8 mouse cellular contexts compared by ENCODE assay signal in the genomic region with DNA sequence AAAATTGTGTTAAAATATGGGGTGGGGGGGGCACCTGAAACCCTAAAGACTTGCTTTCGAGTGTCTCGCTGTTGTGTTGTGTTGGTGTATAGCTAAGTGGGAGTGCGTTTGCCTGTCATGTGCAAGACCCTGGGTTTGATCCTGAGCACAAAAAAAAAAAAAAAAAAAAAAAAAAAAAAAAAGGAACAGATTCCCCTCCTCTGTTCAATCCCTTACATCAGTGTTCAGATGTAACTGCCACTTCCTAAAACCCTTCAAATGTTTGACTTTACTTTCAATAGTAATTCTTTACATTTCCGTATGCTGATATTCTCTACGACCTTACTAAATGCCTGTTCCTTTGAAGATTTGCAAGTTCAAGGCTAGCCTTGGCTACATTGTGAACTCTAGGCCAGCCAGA. TPM values are rescaled to one million over a fixed set of nuclear protein-coding genes. Genes with fewer than 3 reads are reported as not detected.
DNase-seq lines count a peak whose midpoint lies in the region; ATAC-seq and TF ChIP-seq lines count a peak whose summit lies in the region.

No protein-coding gene starts in this region.

- peak overlapping the region; percentile 94 to 100; a peak in 3 of 4 replicates for H3K4me3 ChIP-seq in heart, embryonic 14.5 days (ENCODE audit: control insufficient read depth in 1 of 2, insufficient read depth in 1 of 2, low read depth in 1 of 2, low read length in 2 of 2)
- peak overlapping the region; percentile 70 to 78 for H3K4me3 ChIP-seq in MEL (ENCODE audit: control insufficient read depth in 1 of 2, insufficient read depth in 1 of 2, low read depth in 2 of 2, low read length in 2 of 2)
- H3K4me3 ChIP-seq in hindbrain, embryonic 11.5 days (ENCODE audit: low read depth, low read length), result peak overlapping the region; percentile 89
- H3K4me3 ChIP-seq in midbrain, embryonic 11.5 days (ENCODE audit: low read depth, low read length), result peak overlapping the region; percentile 87

- ATAC-seq in heart, embryonic 14.5 days (ENCODE audit: insufficient number of reproducible peaks, insufficient read depth, low FRiP score, low read depth), result no peak
- no peak for ATAC-seq in hindbrain, embryonic 11.5 days (ENCODE audit: low FRiP score)
- ATAC-seq in midbrain, embryonic 11.5 days (ENCODE audit: low FRiP score), result no peak
- ATAC-seq in activated CD4-positive, CD25-positive, alpha-beta regulatory T cell, adult 4 months, result no peak

- no peak for DNase-seq in heart, adult 8-10 months (ENCODE audit: low spot score)
- no peak for DNase-seq in MEL (ENCODE audit: low read depth, low spot score)
- no peak for DNase-seq in hindbrain, embryonic 11.5 days (ENCODE audit: low spot score)
- DNase-seq in midbrain, embryonic 11.5 days (ENCODE audit: low spot score, missing footprints), result no peak
- DNase-seq in frontal cortex, postnatal 14 days (ENCODE audit: low spot score in 2 of 2), result no peak
- DNase-seq in urinary bladder, postnatal 4 days (ENCODE audit: low spot score in 2 of 2), result no peak

- H3K9ac ChIP-seq in heart, embryonic 14.5 days (ENCODE audit: low read length), result peak overlapping the region; percentile 89
- H3K9ac ChIP-seq in MEL (ENCODE audit: control insufficient read depth, low read depth, low read length, poor library complexity, severe bottlenecking), result peak overlapping the region; percentile 55
- H3K9ac ChIP-seq in hindbrain, embryonic 11.5 days (ENCODE audit: low read depth, low read length), result peak overlapping the region; percentile 74; the same call in 1 of the 2 replicates
- peak overlapping the region; percentile 82; the same call in 1 of the 2 replicates for H3K9ac ChIP-seq in midbrain, embryonic 11.5 days (ENCODE audit: low read length)

- no peaks in the 10 kb centered on the region for H3K27me3 ChIP-seq in heart, embryonic 14.5 days (ENCODE audit: control insufficient read depth, insufficient read depth, low read length)
- no peaks in the 10 kb centered on the region for H3K27me3 ChIP-seq in MEL (ENCODE audit: control insufficient read depth in 1 of 2, insufficient read depth in 2 of 2, low read length in 2 of 2)
- no peaks in the 10 kb centered on the region for H3K27me3 ChIP-seq in hindbrain, embryonic 11.5 days (ENCODE audit: control insufficient read depth, insufficient read depth, low read length)
- no peaks in the 10 kb centered on the region for H3K27me3 ChIP-seq in midbrain, embryonic 11.5 days (ENCODE audit: control insufficient read depth, insufficient read depth, low read length)

- 81% methylated on average over 5 of the region's 5 CpGs for WGBS in heart, embryonic 14.5 days
- 82% methylated on average over 5 of the region's 5 CpGs for WGBS in hindbrain, embryonic 11.5 days
- WGBS in midbrain, embryonic 11.5 days, result 73% methylated on average over 5 of the region's 5 CpGs

- peak overlapping the region; percentile 71 for H3K4me2 ChIP-seq in heart, embryonic 14.5 days (ENCODE audit: low read length)
- H3K4me2 ChIP-seq in hindbrain, embryonic 11.5 days (replicated peaks; ENCODE audit: low read depth, low read length), result peak overlapping the region; percentile 45
- H3K4me2 ChIP-seq in midbrain, embryonic 11.5 days, result peak overlapping the region; percentile 67

- TF ChIP-seq CTCF in MEL (IDR thresholded peaks at IDR 0.05 in 2 of 3, conservative IDR thresholded peaks at IDR 0.05 in 1 of 3; ENCODE audit: control insufficient read depth in 1 of 3, insufficient read depth in 1 of 3, low read depth in 2 of 3, low read length in 3 of 3, poor library complexity in 1 of 3, severe bottlenecking in 1 of 3), result no peak

- H3K36me3 ChIP-seq in heart, embryonic 14.5 days (ENCODE audit: control insufficient read depth, insufficient read depth, low read length), result peaks cover 19% of the 10 kb centered on the region
- peaks cover 0 to 23% of the 10 kb centered on the region in 2 experiments for H3K36me3 ChIP-seq in MEL (ENCODE audit: control insufficient read depth in 1 of 2, insufficient read depth in 2 of 2, low read length in 2 of 2)
- H3K36me3 ChIP-seq in hindbrain, embryonic 11.5 days (ENCODE audit: control insufficient read depth, insufficient read depth, low read length), result no peaks in the 10 kb centered on the region
- H3K36me3 ChIP-seq in midbrain, embryonic 11.5 days (ENCODE audit: control insufficient read depth, insufficient read depth, low read length), result no peaks in the 10 kb centered on the region

- H3K4me1 ChIP-seq in heart, embryonic 14.5 days (ENCODE audit: control insufficient read depth in 2 of 2, insufficient read depth in 2 of 2, low read length in 2 of 2), result peaks cover 2 to 10% of the 10 kb centered on the region in 2 experiments; a peak in 3 of 4 replicates
- peaks cover 6 to 14% of the 10 kb centered on the region in 2 experiments for H3K4me1 ChIP-seq in MEL (ENCODE audit: control insufficient read depth in 1 of 2, insufficient read depth in 2 of 2, low read length in 2 of 2)
- H3K4me1 ChIP-seq in hindbrain, embryonic 11.5 days (replicated peaks; ENCODE audit: control insufficient read depth, insufficient read depth, low read length), result no peaks in the 10 kb centered on the region
- H3K4me1 ChIP-seq in midbrain, embryonic 11.5 days (ENCODE audit: control insufficient read depth, insufficient read depth, low read length), result peaks cover 9% of the 10 kb centered on the region; the same call in 1 of the 2 replicates

- no peak for TF ChIP-seq POLR2A in MEL (IDR thresholded peaks at IDR 0.05; ENCODE audit: control insufficient read depth in 1 of 2, insufficient read depth in 1 of 2, low read depth in 1 of 2, low read length in 2 of 2, poor library complexity in 1 of 2)

- no peak overlapping the region for H3K27ac ChIP-seq in heart, embryonic 14.5 days (replicated peaks in 1 of 2; ENCODE audit: control insufficient read depth in 1 of 2, insufficient read depth in 1 of 2, low read depth in 2 of 2, low read length in 2 of 2)
- H3K27ac ChIP-seq in MEL (ENCODE audit: control insufficient read depth, low read depth, low read length), result no peak overlapping the region
- no peak overlapping the region for H3K27ac ChIP-seq in hindbrain, embryonic 11.5 days (ENCODE audit: low read depth, low read length)
- H3K27ac ChIP-seq in midbrain, embryonic 11.5 days (ENCODE audit: low read depth, low read length), result no peak overlapping the region

- no peaks in the 10 kb centered on the region for H3K9me3 ChIP-seq in heart, embryonic 14.5 days (ENCODE audit: control insufficient read depth, low read length)
- H3K9me3 ChIP-seq in MEL (replicated peaks; ENCODE audit: insufficient read depth, low read length), result no peaks in the 10 kb centered on the region
- no peaks in the 10 kb centered on the region for H3K9me3 ChIP-seq in hindbrain, embryonic 11.5 days (ENCODE audit: control insufficient read depth, low read length)
- H3K9me3 ChIP-seq in midbrain, embryonic 11.5 days (ENCODE audit: control insufficient read depth, low read length), result no peaks in the 10 kb centered on the region

- TF ChIP-seq EP300 in MEL (IDR thresholded peaks at IDR 0.05; ENCODE audit: low read depth in 1 of 2, low read length in 2 of 2), result no peak

- peaks cover 31% of the 10 kb centered on the region for H3K79me2 ChIP-seq in MEL (ENCODE audit: control insufficient read depth, insufficient read depth, low read length, poor library complexity)

- TF ChIP-seq RAD21 in MEL (IDR thresholded peaks at IDR 0.05; ENCODE audit: low read depth, low read length), result no peak

TF ChIP-seq in MEL, 35 proteins besides CTCF, POLR2A, EP300 and RAD21 (continues in another document):
- TF ChIP-seq CHD1 (IDR thresholded peaks at IDR 0.05; ENCODE audit: low read depth, low read length), result 0 out of 2 replicates have a peak, but pooled peaks have one; percentile 37
- no peak for TF ChIP-seq TAL1 (IDR thresholded peaks at IDR 0.05; ENCODE audit: low read length)
- TF ChIP-seq SIN3A (IDR thresholded peaks at IDR 0.05; ENCODE audit: low read length), result no peak
- TF ChIP-seq BHLHE40 (IDR thresholded peaks at IDR 0.05; ENCODE audit: borderline replicate concordance, low read depth, low read length), result no peak
- no peak for TF ChIP-seq MYC (IDR thresholded peaks at IDR 0.05; ENCODE audit: low read depth, low read length)
- no peak for TF ChIP-seq ETS1 (IDR thresholded peaks at IDR 0.05; ENCODE audit: low read depth, low read length)
- TF ChIP-seq E2F4 (IDR thresholded peaks at IDR 0.05; ENCODE audit: borderline replicate concordance, low read depth, low read length), result no peak
- TF ChIP-seq MAX (IDR thresholded peaks at IDR 0.05; ENCODE audit: low read length), result no peak
- TF ChIP-seq MAFK (IDR thresholded peaks at IDR 0.05; ENCODE audit: borderline replicate concordance, low read depth, low read length), result no peak
- no peak for TF ChIP-seq ZMIZ1 (IDR thresholded peaks at IDR 0.05; ENCODE audit: low read depth, low read length)
- no peak for TF ChIP-seq NRF1 (IDR thresholded peaks at IDR 0.05; ENCODE audit: insufficient read depth, low read depth, low read length, poor library complexity, severe bottlenecking)
- TF ChIP-seq TCF12 (IDR thresholded peaks at IDR 0.05; ENCODE audit: low read depth, low read length), result no peak
- peak; percentile 28; the same call in 1 of the 2 replicates for TF ChIP-seq ZNF384 (IDR thresholded peaks at IDR 0.05; ENCODE audit: low read depth, low read length)

RNA-seq across cellular contexts. Expression of gene Mfap3, which starts 0.8 kb away (rescaled TPM):
- polyA plus RNA-seq in heart, embryonic 14.5 days (2014; fragmentation: Nextera tagmentation; extraction: Ambion mirVana), result 32.7 and 33.6 TPM in 2 replicates
- 10 to 100 TPM in 3 of 4 experiments, 1 to 10 TPM in 1; 9.7 to 13.1 (median 11.2) TPM for total RNA-seq in heart, adult 8-10 months (2022)
- 18.6 and 21.2 TPM in 2 replicates for total RNA-seq in MEL (2012; rRNA removed)
- polyA plus RNA-seq in MEL (2012; ENCODE audit: insufficient read depth in 1 of 2, insufficient read length in 2 of 2, low read depth in 1 of 2, low replicate concordance in 2 of 2, missing spikeins in 1 of 2), result 10 to 100 TPM in 1 of 2 experiments, not detected in 1; 22.7 TPM
- 50.7 and 59.5 TPM in 2 replicates for polyA plus RNA-seq in hindbrain, embryonic 11.5 days (2014; fragmentation: Nextera tagmentation; extraction: Ambion mirVana)
- polyA plus RNA-seq in midbrain, embryonic 11.5 days (2014; fragmentation: Nextera tagmentation; extraction: Ambion mirVana), result 61.9 and 66.0 TPM in 2 replicates
- polyA plus RNA-seq in activated CD4-positive, CD25-positive, alpha-beta regulatory T cell, adult 4 months (2017; shearing (Covaris generic)), result 10 to 100 TPM; 32.1 to 36.8 TPM

RNA-seq across cellular contexts. Expression of gene Fam114a2, which starts 0.9 kb away (rescaled TPM):
- 37.1 and 47.0 TPM in 2 replicates for polyA plus RNA-seq in heart, embryonic 14.5 days (2014; fragmentation: Nextera tagmentation; extraction: Ambion mirVana)
- total RNA-seq in heart, adult 8-10 months (2022), result 10 to 100 TPM; 42.2 to 45.8 (median 44.2) TPM
- 39.5 and 40.7 TPM in 2 replicates for total RNA-seq in MEL (2012; rRNA removed)
- polyA plus RNA-seq in MEL (2012; ENCODE audit: insufficient read depth in 1 of 2, insufficient read length in 2 of 2, low read depth in 1 of 2, low replicate concordance in 2 of 2, missing spikeins in 1 of 2), result 10 to 100 TPM in 1 of 2 experiments, not detected in 1; 42.3 TPM
- polyA plus RNA-seq in hindbrain, embryonic 11.5 days (2014; fragmentation: Nextera tagmentation; extraction: Ambion mirVana), result 56.7 and 62.1 TPM in 2 replicates
- 52.5 and 56.4 TPM in 2 replicates for polyA plus RNA-seq in midbrain, embryonic 11.5 days (2014; fragmentation: Nextera tagmentation; extraction: Ambion mirVana)
- polyA plus RNA-seq in activated CD4-positive, CD25-positive, alpha-beta regulatory T cell, adult 4 months (2017; shearing (Covaris generic)), result 100 to 1,000 TPM in 1 of 2 experiments, 10 to 100 TPM in 1; 54.6 to 103 TPM
